Mouse (Mus musculus) liver, embryonic 14.5 days (tissue): ENCODE data around the gene Lsmem1.

ENCODE experiments used
- CTCF ChIP-seq: IDR thresholded peaks from 2 replicates; pipeline ENCODE4 v1.5.1; 2016; ENCODE audit warnings: antibody characterized with exemption, low read depth, control low read depth
- EP300 ChIP-seq: IDR thresholded peaks from 2 replicates; pipeline ENCODE4 v1.6.1; 2016; ENCODE audit warnings: antibody characterized with exemption, low read depth

GRCm38 (mm10) chr12:40239161-40239560 is 39.9 kb upstream of the Lsmem1 start:
- TF ChIP-seq CTCF (no peak), EP300 (no peak)
